Mouse (Mus musculus) intestine, embryonic 16.5 days (tissue): ENCODE data around the gene Asic2. TPM values are rescaled to one million over a fixed set of nuclear protein-coding genes. Genes with fewer than 3 reads are reported as not detected.

Experiments used
- ATAC-seq: fragments of 200-750 bp; cut with Nextera tagmentation; 2 replicates; pipeline ENCODE4 v1.8.0; 2017; ENCODE audit warnings: moderate TSS enrichment, moderate library complexity
- H3K27ac ChIP-seq: fragments of 300-500 bp; sonication (generic); 2 replicates; pipeline ENCODE4 v1.5.1; 2014; ENCODE audit warnings: mild to moderate bottlenecking, low read length
- H3K27me3 ChIP-seq: fragments of 300-500 bp; sonication (generic); replicated peaks from 2 replicates; pipeline ENCODE4 v1.6.1; 2014; ENCODE audit warnings: low read length, control low read depth, mixed read lengths; ENCODE audit not compliant: control insufficient read depth, insufficient read depth
- H3K36me3 ChIP-seq: fragments of 300-500 bp; sonication (generic); 2 replicates; pipeline ENCODE4 v1.6.1; 2014; ENCODE audit warnings: low read length, control low read depth; ENCODE audit not compliant: control insufficient read depth, insufficient read depth
- H3K4me1 ChIP-seq: fragments of 300-500 bp; sonication (generic); 2 replicates; pipeline ENCODE4 v1.6.1; 2014; ENCODE audit warnings: low read length, control low read depth, mixed read lengths; ENCODE audit not compliant: control insufficient read depth, insufficient read depth
- H3K4me2 ChIP-seq: fragments of 300-500 bp; sonication (generic); 2 replicates; pipeline ENCODE4 v1.6.1; 2014; ENCODE audit warnings: low read depth, low read length, control low read depth
- H3K4me3 ChIP-seq: fragments of 300-500 bp; sonication (generic); 2 replicates; pipeline ENCODE4 v1.5.1; 2014; ENCODE audit warnings: mild to moderate bottlenecking, low read length
- H3K9ac ChIP-seq: fragments of 300-500 bp; sonication (generic); 2 replicates; pipeline ENCODE4 v1.6.1; 2014; ENCODE audit warnings: low read depth, low read length
- H3K9me3 ChIP-seq: fragments of 300-500 bp; sonication (generic); 2 replicates; pipeline ENCODE4 v1.6.1; 2016; ENCODE audit warnings: low read length, control low read depth; ENCODE audit not compliant: control insufficient read depth
- WGBS: fragments of 180-500 bp; shearing (Covaris S2); extraction: QIAGEN DNeasy Blood & Tissue Kit; methylation state at CpG from one replicate; pipeline ENCODE4 v1.1.7; 2014; 5-methylcytosine and 5-hydroxymethylcytosine counted together
- polyA plus RNA-seq: library from polyadenylated mRNA; unstranded; fragments of >200 nt; fragmentation: Nextera tagmentation; extraction: Ambion mirVana; gene quantifications from 2 replicates; pipeline ENCODE4 v1.2.1, GENCODE M21; 2015

Asic2 gene
- polyA plus RNA-seq, 1 experiment from 2014 or later, result 0.15 TPM

DNA sequence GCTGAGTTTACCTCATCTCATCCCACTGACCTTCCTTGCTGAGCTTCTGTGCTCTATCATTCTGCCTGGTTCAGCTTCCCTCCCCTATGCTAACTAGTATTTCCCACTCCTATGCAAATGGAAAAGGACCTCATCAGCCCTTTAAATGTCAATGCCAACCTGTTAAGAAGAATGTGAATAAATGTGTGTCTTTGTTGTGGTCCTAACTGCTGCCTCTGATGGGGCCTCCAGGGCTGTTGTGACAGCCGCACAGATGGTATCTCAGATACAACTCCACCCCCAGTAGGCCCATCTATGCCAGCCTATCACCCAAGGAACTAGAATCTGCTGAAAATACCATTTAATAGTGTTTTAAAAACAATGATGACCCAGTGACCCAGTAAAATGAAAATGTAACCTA lies 407.9 kb downstream of the Asic2 start:
- H3K27ac ChIP-seq, result no peak overlapping the region
- H3K9ac ChIP-seq, result no peak overlapping the region
- no peak overlapping the region for H3K4me2 ChIP-seq
- H3K4me1 ChIP-seq, result no peaks in the 10 kb centered on the region
- no peak for ATAC-seq
- 79% methylated on average over 1 of the region's 1 CpGs for WGBS
- no peaks in the 10 kb centered on the region for H3K36me3 ChIP-seq
- H3K4me3 ChIP-seq, result no peak overlapping the region
- no peaks in the 10 kb centered on the region for H3K9me3 ChIP-seq
- no peaks in the 10 kb centered on the region for H3K27me3 ChIP-seq

DNA sequence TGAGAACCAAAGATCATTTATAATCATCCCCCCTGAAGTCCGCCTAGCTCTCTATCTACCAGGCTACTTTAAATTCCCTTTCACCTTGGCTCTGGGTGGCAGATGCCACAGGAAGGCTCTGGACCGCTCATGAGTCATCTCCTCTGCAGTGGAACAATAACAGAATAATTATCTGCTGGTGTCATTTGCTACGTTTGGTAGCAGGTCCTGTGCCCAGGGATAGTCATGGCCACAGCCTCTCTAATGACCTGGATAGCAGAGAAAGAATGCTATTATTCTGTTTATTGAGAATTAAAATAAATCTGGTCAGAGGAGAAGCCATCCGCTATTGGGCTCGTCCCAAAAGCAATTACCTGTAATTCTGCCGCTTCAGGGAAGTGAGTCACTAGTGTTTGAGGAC lies 425.1 kb downstream of the Asic2 start:
- no peak overlapping the region for H3K4me3 ChIP-seq
- no peaks in the 10 kb centered on the region for H3K9me3 ChIP-seq
- no peak for ATAC-seq
- H3K36me3 ChIP-seq, result no peaks in the 10 kb centered on the region
- no peaks in the 10 kb centered on the region for H3K27me3 ChIP-seq
- H3K4me1 ChIP-seq, result no peaks in the 10 kb centered on the region
- 78% methylated on average over 6 of the region's 6 CpGs for WGBS
- H3K9ac ChIP-seq, result no peak overlapping the region
- H3K27ac ChIP-seq, result no peak overlapping the region
- H3K4me2 ChIP-seq, result no peak overlapping the region

DNA sequence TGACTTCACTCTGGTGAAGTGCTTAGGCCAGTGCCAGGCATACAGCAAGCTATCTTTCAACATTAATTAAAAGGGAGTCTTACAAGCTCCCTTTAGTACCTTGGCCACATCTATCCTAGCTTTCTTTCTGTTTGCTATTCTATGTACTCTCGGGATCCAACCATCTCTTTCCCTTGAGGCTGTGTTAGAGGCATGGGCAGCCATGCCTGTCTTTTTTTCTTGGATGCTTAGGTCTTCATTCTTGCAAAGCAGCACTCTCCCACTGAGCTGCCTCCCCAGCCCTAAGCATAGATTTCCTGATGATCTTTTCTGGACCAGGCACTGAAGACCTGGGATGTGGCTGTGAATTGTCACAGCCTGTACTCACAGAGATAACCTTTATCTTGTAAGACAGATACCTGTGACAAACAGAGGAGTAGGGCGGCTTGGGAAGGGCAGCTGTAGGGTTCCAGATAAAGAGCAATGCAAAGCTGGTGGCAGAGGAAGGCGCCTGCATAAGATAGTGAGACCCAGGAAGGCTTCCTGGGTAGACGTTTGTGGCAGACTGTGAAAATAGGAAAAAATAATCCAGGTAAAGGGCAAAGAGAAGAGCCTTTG lies 433.0 kb downstream of the Asic2 start:
- H3K27ac ChIP-seq, result no peak overlapping the region
- no peaks in the 10 kb centered on the region for H3K9me3 ChIP-seq
- H3K4me1 ChIP-seq, result no peaks in the 10 kb centered on the region
- H3K9ac ChIP-seq, result no peak overlapping the region
- no peaks in the 10 kb centered on the region for H3K36me3 ChIP-seq
- no peak for ATAC-seq
- H3K27me3 ChIP-seq, result no peaks in the 10 kb centered on the region
- H3K4me3 ChIP-seq, result no peak overlapping the region
- no peak overlapping the region for H3K4me2 ChIP-seq
- WGBS, result 46% methylated on average over 4 of the region's 4 CpGs

DNA sequence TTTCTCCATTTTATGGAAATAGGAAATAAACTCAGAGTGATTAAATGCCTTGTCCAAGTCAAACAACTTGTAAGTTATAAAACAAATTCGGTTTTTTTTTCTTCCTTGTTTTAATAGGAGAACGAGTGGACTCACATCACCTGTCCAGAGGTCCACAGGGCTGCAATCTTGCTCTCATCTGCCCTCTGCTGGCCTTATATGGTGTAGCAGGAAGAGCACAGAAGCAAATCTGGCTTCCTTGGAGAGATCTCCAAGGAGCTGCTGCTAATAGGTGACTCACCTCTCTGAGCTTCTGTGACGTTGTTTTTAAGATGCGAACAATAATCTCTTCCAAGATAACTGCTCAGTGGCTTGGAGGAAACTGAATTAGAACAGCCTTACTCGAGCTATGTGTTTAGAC lies 433.6 kb downstream of the Asic2 start:
- 11% methylated on average over 5 of the region's 5 CpGs for WGBS
- Histone ChIP-seq H3K4me2 (no peak overlapping the region), H3K4me3 (no peak overlapping the region), H3K27ac (no peak overlapping the region), H3K27me3 (no peaks in the 10 kb centered on the region), H3K4me1 (no peaks in the 10 kb centered on the region), H3K36me3 (no peaks in the 10 kb centered on the region), H3K9me3 (no peaks in the 10 kb centered on the region), H3K9ac (no peak overlapping the region)
- no peak for ATAC-seq

DNA sequence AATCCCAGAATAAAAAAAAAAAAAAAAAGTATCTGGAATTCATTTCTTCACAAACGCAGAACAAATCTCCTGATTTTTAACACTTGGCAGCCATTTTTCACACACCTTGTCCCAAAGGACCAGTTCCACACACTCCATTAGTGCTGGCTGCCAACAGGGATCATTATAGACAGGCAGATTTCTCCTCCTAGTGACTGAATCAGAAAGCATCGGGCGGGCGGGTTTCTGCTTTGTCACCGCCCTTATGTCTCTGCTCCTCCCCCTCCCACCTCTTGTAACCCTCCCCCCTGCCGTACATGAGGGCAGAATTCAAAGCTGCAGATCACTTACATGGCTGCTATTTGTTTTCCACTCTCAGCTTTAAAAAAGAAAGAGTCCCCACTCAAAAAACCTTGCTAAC lies 436.4 kb downstream of the Asic2 start:
- Histone ChIP-seq H3K4me3 (no peak overlapping the region), H3K36me3 (no peaks in the 10 kb centered on the region), H3K4me1 (no peaks in the 10 kb centered on the region), H3K9me3 (no peaks in the 10 kb centered on the region), H3K27ac (no peak overlapping the region), H3K4me2 (no peak overlapping the region), H3K27me3 (no peaks in the 10 kb centered on the region), H3K9ac (no peak overlapping the region)
- ATAC-seq, result no peak
- 9% methylated on average over 6 of the region's 6 CpGs for WGBS

DNA sequence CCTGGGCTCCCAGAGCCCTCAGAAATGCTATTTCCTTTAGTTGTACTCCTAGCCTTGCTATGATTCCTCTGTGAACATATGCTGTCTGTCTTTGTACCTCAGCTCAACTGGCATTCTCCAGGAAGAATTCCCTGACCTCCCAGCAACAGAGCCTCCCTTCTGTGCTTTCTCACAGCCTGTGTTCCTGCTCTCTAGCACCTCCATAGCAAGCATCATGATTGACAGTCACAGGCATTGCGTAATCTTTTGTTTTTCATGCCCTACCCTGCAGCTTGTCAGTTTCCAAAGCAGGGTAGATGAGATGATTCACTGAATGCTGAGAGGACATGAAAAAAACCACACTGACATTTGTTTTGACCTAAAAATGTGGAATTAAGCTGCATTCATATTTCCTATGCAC lies 445.3 kb downstream of the Asic2 start:
- H3K4me1 ChIP-seq, result no peaks in the 10 kb centered on the region
- no peaks in the 10 kb centered on the region for H3K36me3 ChIP-seq
- no peak overlapping the region for H3K4me2 ChIP-seq
- WGBS, result 67% methylated on average over 1 of the region's 1 CpGs
- no peaks in the 10 kb centered on the region for H3K9me3 ChIP-seq
- H3K27ac ChIP-seq, result no peak overlapping the region
- no peak overlapping the region for H3K4me3 ChIP-seq
- no peak overlapping the region for H3K9ac ChIP-seq
- H3K27me3 ChIP-seq, result no peaks in the 10 kb centered on the region
- no peak for ATAC-seq

DNA sequence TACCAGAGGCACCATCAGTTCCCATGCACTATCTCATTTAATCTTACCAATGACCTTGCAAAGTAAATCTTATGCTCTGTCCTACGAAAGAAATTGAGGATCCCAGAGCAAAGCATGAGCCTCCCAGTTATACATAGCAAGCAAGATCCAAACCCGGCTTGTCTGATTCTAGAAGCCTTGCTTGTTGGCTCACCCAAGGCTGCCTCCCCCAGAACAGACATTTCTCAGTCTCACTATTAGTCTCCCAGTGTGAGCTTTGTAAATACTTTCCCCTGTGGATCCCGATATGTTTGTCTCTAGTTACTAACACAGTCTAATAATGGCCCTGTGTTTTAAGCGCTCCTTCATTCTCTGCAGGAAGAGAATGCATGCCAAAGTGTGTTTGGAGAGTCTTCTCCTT lies 446.4 kb downstream of the Asic2 start:
- Histone ChIP-seq H3K4me2 (no peak overlapping the region), H3K4me1 (no peaks in the 10 kb centered on the region), H3K27me3 (no peaks in the 10 kb centered on the region), H3K9me3 (no peaks in the 10 kb centered on the region), H3K36me3 (no peaks in the 10 kb centered on the region), H3K27ac (no peak overlapping the region), H3K4me3 (no peak overlapping the region), H3K9ac (no peak overlapping the region)
- WGBS, result 82% methylated on average over 4 of the region's 4 CpGs
- no peak for ATAC-seq

DNA sequence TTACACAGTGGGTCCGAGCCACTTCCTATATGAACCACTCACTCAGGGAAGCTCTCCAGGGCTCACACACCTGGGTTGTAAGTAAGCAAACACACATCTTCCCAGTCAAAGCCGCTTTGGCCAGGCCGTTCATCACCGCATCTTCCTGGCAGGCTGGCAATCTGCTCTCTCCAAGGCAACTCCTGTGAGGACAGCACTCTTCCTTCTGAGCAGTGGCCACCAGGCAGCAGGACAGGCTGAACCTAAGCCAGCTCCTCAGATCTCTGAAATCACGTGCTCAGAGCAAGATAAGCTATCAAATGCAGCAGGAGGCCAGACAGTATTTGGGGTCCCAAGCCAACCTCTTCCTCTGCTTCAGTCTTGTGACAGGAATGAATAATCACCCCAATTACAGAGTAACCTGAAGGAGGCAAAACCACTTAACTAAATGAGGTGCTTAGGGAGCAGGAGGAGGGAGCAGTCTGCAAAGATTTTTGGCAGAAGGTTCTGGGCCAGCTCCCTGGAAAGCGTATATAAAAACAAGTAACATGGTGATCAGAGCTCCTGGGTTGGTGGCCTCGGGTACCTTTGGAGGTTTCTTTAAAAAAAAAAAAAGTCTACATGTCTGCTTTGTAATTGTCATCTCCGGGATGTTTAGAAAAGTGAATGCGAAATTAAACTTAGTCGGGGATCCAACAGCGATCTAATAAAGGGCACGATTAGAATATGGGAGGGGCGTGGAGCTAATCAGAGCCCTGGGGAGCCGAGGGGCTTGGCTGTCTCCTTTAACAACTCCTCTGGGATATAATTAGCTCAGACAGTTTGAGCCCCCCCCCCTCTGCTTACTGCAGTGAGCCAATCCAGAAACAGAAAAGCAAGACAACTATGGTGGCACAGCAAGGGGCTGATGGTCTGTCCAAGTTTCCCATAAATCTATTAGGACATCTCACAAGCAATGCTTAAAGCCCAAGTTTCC lies 450.0 kb downstream of the Asic2 start:
- Histone ChIP-seq H3K4me2 (no peak overlapping the region), H3K9ac (no peak overlapping the region), H3K27me3 (no peaks in the 10 kb centered on the region), H3K4me3 (no peak overlapping the region), H3K9me3 (no peaks in the 10 kb centered on the region), H3K36me3 (no peaks in the 10 kb centered on the region), H3K4me1 (no peaks in the 10 kb centered on the region), H3K27ac (no peak overlapping the region)
- no peak for ATAC-seq
- 37% methylated on average over 14 of the region's 14 CpGs for WGBS

DNA sequence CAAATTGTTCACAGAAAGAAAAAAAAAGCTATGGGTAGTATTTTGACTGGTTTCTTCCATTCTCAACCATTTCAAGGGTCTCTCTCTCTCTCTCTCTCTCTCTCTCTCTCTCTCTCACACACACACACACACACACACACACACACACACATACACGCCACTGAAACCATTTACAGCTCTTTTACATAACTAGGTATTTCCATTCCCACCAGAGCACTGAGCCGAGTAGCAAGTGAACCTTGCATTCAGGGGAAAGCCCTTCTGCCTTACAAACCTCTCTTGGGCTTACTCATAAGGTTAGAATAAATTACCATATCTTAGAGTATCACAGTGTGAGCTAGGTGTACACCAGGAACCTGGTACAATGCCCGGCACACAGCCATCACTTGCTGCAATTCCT lies 452.5 kb downstream of the Asic2 start:
- 85% methylated on average over 3 of the region's 3 CpGs for WGBS
- H3K4me2 ChIP-seq, result no peak overlapping the region
- no peak for ATAC-seq
- H3K27me3 ChIP-seq, result no peaks in the 10 kb centered on the region
- no peaks in the 10 kb centered on the region for H3K9me3 ChIP-seq
- no peak overlapping the region for H3K4me3 ChIP-seq
- no peaks in the 10 kb centered on the region for H3K4me1 ChIP-seq
- no peaks in the 10 kb centered on the region for H3K36me3 ChIP-seq
- H3K27ac ChIP-seq, result no peak overlapping the region
- no peak overlapping the region for H3K9ac ChIP-seq
